In genomic region chr7:134497219-134497618, GRCm38 (mm10) we compare ENCODE assay signal across 19 mouse cellular contexts.
A peak's percentile ranks its signal among the peaks of the same experiment; 100 is the strongest.
DNase-seq lines count a peak whose midpoint lies in the region; ATAC-seq and TF ChIP-seq lines count a peak whose summit lies in the region.
"Had no signal": no experiment of that assay in that cellular context is flagged by ENCODE, and none has a peak within 500 bp of the region (broad histone marks: within the 10 kb centered on the region; RNA-seq: fewer than 3 reads in every experiment).

No protein-coding gene starts in this region.

- TF ChIP-seq CTCF in stomach, postnatal 0 days (IDR thresholded peaks at IDR 0.05; ENCODE audit: low read depth), result no peak

- H3K4me2 ChIP-seq in stomach, postnatal 0 days (replicated peaks; ENCODE audit: low read depth), result no peak overlapping the region
- H3K4me2 ChIP-seq: forebrain, embryonic 13.5 days; limb, embryonic 12.5 days; neural tube, embryonic 12.5 days had no signal

- peak; percentile 4 for DNase-seq in heart, postnatal 4 days
- no peak for DNase-seq in heart, postnatal 36 days
- DNase-seq in lung, adult 18-20 months, result peak; percentile 62 to 69
- no peak for DNase-seq in lung, postnatal 14 days
- DNase-seq in kidney, postnatal 36 days, result peak; percentile 49 to 70
- peak; percentile 58 for DNase-seq in stomach, postnatal 0 days (ENCODE audit: low spot score)
- no peak for DNase-seq in layer of hippocampus, adult 9-11 months
- DNase-seq in spleen, adult 18-20 months, result no peak
- DNase-seq: cerebellum, postnatal 25 days; right cerebral cortex, postnatal 25 days; thymus, postnatal 25 days had no signal

- H3K27ac ChIP-seq in stomach, postnatal 0 days (replicated peaks), result no peak overlapping the region
- H3K27ac ChIP-seq: embryonic facial prominence, embryonic 10.5 days; forebrain, embryonic 13.5 days; hindbrain, embryonic 10.5 days; limb, embryonic 12.5 days; neural tube, embryonic 12.5 days had no signal

- H3K27me3 ChIP-seq in stomach, postnatal 0 days (ENCODE audit: control insufficient read depth, insufficient read depth, low read length), result no peaks in the 10 kb centered on the region
- H3K27me3 ChIP-seq: forebrain, embryonic 13.5 days; limb, embryonic 12.5 days; neural tube, embryonic 12.5 days; Patski had no signal

- no peak overlapping the region for H3K9ac ChIP-seq in stomach, postnatal 0 days (ENCODE audit: low read length)
- H3K9ac ChIP-seq: forebrain, embryonic 13.5 days; limb, embryonic 12.5 days; neural tube, embryonic 12.5 days had no signal

- H3K9me3 ChIP-seq in stomach, postnatal 0 days (ENCODE audit: control insufficient read depth, low read length), result no peaks in the 10 kb centered on the region
- H3K9me3 ChIP-seq: embryonic facial prominence, embryonic 10.5 days; forebrain, embryonic 13.5 days; hindbrain, embryonic 10.5 days; limb, embryonic 12.5 days; neural tube, embryonic 12.5 days had no signal

- intact Hi-C loops in heart, postnatal 36 days (cut with DNase I), result no loop called here

- WGBS in stomach, postnatal 0 days, result 21% methylated on average over 11 of the region's 11 CpGs

- no peak for TF ChIP-seq EP300 in stomach, postnatal 0 days (optimal IDR thresholded peaks at IDR 0.05)

- H3K4me3 ChIP-seq in stomach, postnatal 0 days (ENCODE audit: low read depth, low read length), result no peak overlapping the region
- H3K4me3 ChIP-seq: embryonic facial prominence, embryonic 10.5 days; forebrain, embryonic 13.5 days; hindbrain, embryonic 10.5 days; limb, embryonic 12.5 days; neural tube, embryonic 12.5 days had no signal

- no peaks in the 10 kb centered on the region for H3K36me3 ChIP-seq in stomach, postnatal 0 days (ENCODE audit: control insufficient read depth, insufficient read depth, low read length)
- H3K36me3 ChIP-seq: embryonic facial prominence, embryonic 10.5 days; hindbrain, embryonic 10.5 days; limb, embryonic 12.5 days; neural tube, embryonic 12.5 days had no signal

- ATAC-seq in stomach, postnatal 0 days (ENCODE audit: low FRiP score, low TSS enrichment), result peak; percentile 80
- ATAC-seq: activated CD4-positive, CD25-positive, alpha-beta regulatory T cell, adult 4 months; forebrain, embryonic 13.5 days; inflammation-experienced regulatory T-cells, adult 6 months; Patski had no signal

- H3K4me1 ChIP-seq in stomach, postnatal 0 days (replicated peaks; ENCODE audit: control insufficient read depth, insufficient read depth), result no peaks in the 10 kb centered on the region
- H3K4me1 ChIP-seq: neural tube, embryonic 12.5 days had no signal

Comparison
In these comparisons a context has a peak if more than half of its experiments do, and no peak if none do; other contexts are left out.
1. DNase-seq: peak in heart, postnatal 4 days (single experiment), lung, adult 18-20 months (2 of 2), kidney, postnatal 36 days (2 of 2) and stomach, postnatal 0 days (single experiment); none in heart, postnatal 36 days (0 of 2), lung, postnatal 14 days (single experiment), layer of hippocampus, adult 9-11 months (single experiment) and spleen, adult 18-20 months (0 of 2).